Mouse (Mus musculus) inflammation-experienced regulatory T-cells, adult 16 weeks (primary cell): ENCODE results near the gene Vmn2r78. TPM values are rescaled to one million over a fixed set of nuclear protein-coding genes. Genes with fewer than 3 reads are reported as not detected.

Experiments
- polyA plus RNA-seq: library from polyadenylated mRNA; unstranded; fragments of 100-300 nt; shearing (Covaris generic); gene quantifications from one replicate; pipeline ENCODE4 v1.2.1, GENCODE M21; 2017

The Vmn2r78 gene
- polyA plus RNA-seq, result 0.05 TPM

GRCm38 (mm10) chr7:86914794-86915193 is at the start of gene Vmn2r78:
Gene Vmn2r78 (plus strand): TSS chr7:86915094.

GRCm38 (mm10) chr7:86995815-86996214 is 80.9 kb downstream of the Vmn2r78 start, which contains the start of gene Vmn2r79:
Gene Vmn2r79 (plus strand): TSS chr7:86996115.

Other genes with a start within 250 kb of the Vmn2r78 start
- not detected for gene Olfr292, start 226.8 kb upstream of the Vmn2r78 start, polyA plus RNA-seq
- gene Folh1, start 139.2 kb upstream of the Vmn2r78 start, polyA plus RNA-seq, result not detected
- 0.09 TPM for gene Vmn2r77, start 120.1 kb upstream of the Vmn2r78 start, polyA plus RNA-seq
- gene Vmn2r79, start 81.0 kb downstream of the Vmn2r78 start, polyA plus RNA-seq, result 0.04 TPM